Mouse (Mus musculus): ENCODE results near the gene Crocc2.

DNA sequence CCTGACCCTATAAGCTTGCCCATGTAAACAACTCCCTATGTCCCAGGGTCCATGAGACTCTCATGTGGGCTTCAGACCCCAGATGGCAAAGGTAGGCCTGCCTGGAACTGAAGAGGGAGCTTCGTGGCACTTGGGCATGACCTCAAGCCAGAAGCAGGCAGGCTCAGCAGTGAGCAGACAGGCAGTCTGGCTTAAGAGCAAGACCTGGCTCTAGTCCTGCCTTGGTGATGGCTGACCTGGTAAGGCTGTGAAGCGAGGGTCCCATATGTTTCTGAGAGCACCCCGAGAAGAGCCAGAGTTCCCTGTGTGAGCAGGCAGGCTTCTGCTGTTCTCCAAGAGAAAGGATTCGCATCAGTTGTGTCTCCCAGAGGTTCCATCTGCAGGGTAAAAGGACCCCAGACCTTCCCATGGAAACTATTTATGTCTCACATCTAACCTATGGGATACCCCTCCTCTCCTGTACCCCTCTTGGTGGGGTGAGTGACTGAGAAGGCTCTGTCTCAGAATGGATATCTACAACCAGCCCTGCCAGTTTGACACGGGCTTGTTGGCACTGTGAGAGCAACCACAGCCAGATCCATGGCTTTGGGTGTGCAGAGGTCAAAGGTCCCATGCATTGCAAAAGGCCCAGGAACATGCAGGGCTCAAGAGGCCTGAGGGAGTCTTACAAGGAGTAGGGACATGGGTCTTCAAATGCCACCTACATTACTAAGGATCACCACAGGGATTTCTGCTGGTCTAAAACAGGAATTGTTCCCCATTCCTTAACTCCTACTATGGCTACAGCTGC, 57.4 kb downstream of the Crocc2 start:
- no peak for TF ChIP-seq CTCF (IDR thresholded peaks at IDR 0.05; ENCODE audit: low read depth)
- no peak for TF ChIP-seq EP300 (IDR thresholded peaks at IDR 0.05; ENCODE audit: low read depth)
